Mouse (Mus musculus) C2C12 (cell line): ENCODE results near the gene Ccdc153. TPM values are rescaled to one million over a fixed set of nuclear protein-coding genes. Genes with fewer than 3 reads are reported as not detected.
A peak's percentile ranks its signal among the peaks of the same experiment; 100 is the strongest.

Source experiments
- H3K27me3 ChIP-seq: one replicate; pipeline ENCODE4 v1.6.1; 2011; ENCODE audit not compliant: control insufficient read depth, insufficient read depth, insufficient read length
- H3K36me3 ChIP-seq: one replicate; pipeline ENCODE4 v1.6.1; 2011; ENCODE audit not compliant: control insufficient read depth, insufficient read depth
- H3K4me3 ChIP-seq: one replicate; pipeline ENCODE4 v1.5.1; 2011; ENCODE audit warnings: mild to moderate bottlenecking, control low read depth; ENCODE audit not compliant: poor library complexity, insufficient read depth, severe bottlenecking
- H3K79me2 ChIP-seq: one replicate; pipeline ENCODE4 v1.6.1; 2011; ENCODE audit not compliant: control insufficient read depth, insufficient read depth
- H3K79me3 ChIP-seq: one replicate; pipeline ENCODE4 v1.6.1; 2011; ENCODE audit warnings: low read depth, control low read depth
- H3ac ChIP-seq: one replicate; pipeline ENCODE3; 2011; ENCODE audit warnings: low read depth; ENCODE audit not compliant: control insufficient read depth, insufficient read length
- CEBPB ChIP-seq: IDR thresholded peaks from one replicate; pipeline ENCODE4 v1.6.1; 2011; ENCODE audit warnings: low read depth, mild to moderate bottlenecking, control low read depth, moderate library complexity
- CTCF ChIP-seq: IDR thresholded peaks from one replicate; pipeline ENCODE4 v1.5.1; 2011; ENCODE audit not compliant: control insufficient read depth, insufficient read depth, insufficient read length
- FOSL1 ChIP-seq: IDR thresholded peaks from one replicate; pipeline ENCODE4 v1.8.0; 2011; ENCODE audit warnings: mild to moderate bottlenecking, low read length; ENCODE audit not compliant: poor library complexity, insufficient read depth, severe bottlenecking
- MAX ChIP-seq: IDR thresholded peaks from one replicate; pipeline ENCODE4 v1.6.1; 2011; ENCODE audit warnings: mild to moderate bottlenecking, control low read depth
- MYOD1 ChIP-seq: IDR thresholded peaks from one replicate; pipeline ENCODE4 v1.6.1; 2011; ENCODE audit warnings: low read depth; ENCODE audit not compliant: control insufficient read depth, insufficient read length
- MYOG ChIP-seq: IDR thresholded peaks from one replicate; pipeline ENCODE4 v1.6.1; 2011; ENCODE audit not compliant: control insufficient read depth, insufficient read length; ENCODE audit errors: extremely low read depth
- USF1 ChIP-seq: IDR thresholded peaks from one replicate; pipeline ENCODE4 v1.6.1; 2011; ENCODE audit warnings: low read depth, mild to moderate bottlenecking, control low read depth, moderate library complexity
- polyA plus RNA-seq: library from polyadenylated mRNA; unstranded; fragments of >200 nt; fragmentation: generic; extraction: Trizol; gene quantifications from one replicate; pipeline ENCODE4 v1.2.1, GENCODE M21; 2012; ENCODE audit warnings: missing spikeins

The Ccdc153 gene
- polyA plus RNA-seq, 1 experiment, result 0.04 TPM

- no peaks in the 10 kb centered on the region for H3K79me3 ChIP-seq
- H3K79me2 ChIP-seq, result no peaks in the 10 kb centered on the region
- H3K27me3 ChIP-seq, result no peaks in the 10 kb centered on the region
- no peak for TF ChIP-seq USF1
- TF ChIP-seq MAX, result no peak
- TF ChIP-seq CTCF, result no peak
- no peaks in the 10 kb centered on the region for H3K36me3 ChIP-seq
- no peak overlapping the region for H3ac ChIP-seq
- H3K4me3 ChIP-seq, result no peak overlapping the region
Observed at GRCm38 (mm10) chr9:44266478-44267226, 26.2 kb downstream of the Ccdc153 start.

GRCm38 (mm10) chr9:44267319-44268026 is 27.0 kb downstream of the Ccdc153 start:
- Histone ChIP-seq H3K27me3 (no peaks in the 10 kb centered on the region), H3K36me3 (no peaks in the 10 kb centered on the region), H3K79me2 (no peaks in the 10 kb centered on the region), H3K4me3 (peak overlapping the region; percentile 6), H3K79me3 (no peaks in the 10 kb centered on the region), H3ac (peak overlapping the region; percentile 79)
- TF ChIP-seq CTCF (no peak), MYOD1 (no peak), MAX (no peak), CEBPB (no peak), FOSL1 (no peak), USF1 (no peak), MYOG (no peak)

GRCm38 (mm10) chr9:44268027-44268360 is 27.5 kb downstream of the Ccdc153 start:
- Histone ChIP-seq H3ac (peak overlapping the region; percentile 79), H3K36me3 (no peaks in the 10 kb centered on the region), H3K79me2 (no peaks in the 10 kb centered on the region), H3K27me3 (no peaks in the 10 kb centered on the region), H3K4me3 (peak overlapping the region; percentile 6), H3K79me3 (no peaks in the 10 kb centered on the region)
- TF ChIP-seq CTCF (peak; percentile 54), USF1 (no peak)

- Histone ChIP-seq H3K27me3 (peaks cover 2% of the 10 kb centered on the region), H3K36me3 (no peaks in the 10 kb centered on the region), H3ac (peak within 1 kb of the TSS; percentile 79), H3K79me2 (no peaks in the 10 kb centered on the region), H3K79me3 (no peaks in the 10 kb centered on the region), H3K4me3 (peak within 1 kb of the TSS; percentile 6)
- TF ChIP-seq MYOD1, result no peak
Observed at GRCm38 (mm10) chr9:44268432-44268831, 28.0 kb downstream of the Ccdc153 start, which contains the start of gene Nlrx1. Gene Nlrx1, minus strand, starts transcription at chr9:44268599.

- Histone ChIP-seq H3K4me3 (no peak overlapping the region), H3K27me3 (peaks cover 4% of the 10 kb centered on the region), H3K79me2 (no peaks in the 10 kb centered on the region), H3ac (no peak overlapping the region), H3K79me3 (no peaks in the 10 kb centered on the region), H3K36me3 (no peaks in the 10 kb centered on the region)
- TF ChIP-seq FOSL1 (no peak), MYOG (no peak), CTCF (no peak), CEBPB (no peak), MYOD1 (no peak), MAX (no peak), USF1 (no peak)
Observed at GRCm38 (mm10) chr9:44269077-44269476, 28.6 kb downstream of the Ccdc153 start.

GRCm38 (mm10) chr9:44269973-44270372 is 29.5 kb downstream of the Ccdc153 start:
- Histone ChIP-seq H3K4me3 (no peak overlapping the region), H3K36me3 (no peaks in the 10 kb centered on the region), H3K27me3 (peaks cover 4% of the 10 kb centered on the region), H3ac (no peak overlapping the region), H3K79me2 (no peaks in the 10 kb centered on the region), H3K79me3 (no peaks in the 10 kb centered on the region)
- TF ChIP-seq MYOD1 (no peak), MYOG (no peak), CTCF (no peak), CEBPB (no peak), USF1 (no peak), MAX (no peak), FOSL1 (no peak)
